Mouse (Mus musculus): Measurements from ENCODE around the gene Kif1b. TPM values are rescaled to one million over a fixed set of nuclear protein-coding genes. Genes with fewer than 3 reads are reported as not detected.

Kif1b gene
- polyA plus RNA-seq, 1 experiment from 2014 or later = 224 TPM

DNA sequence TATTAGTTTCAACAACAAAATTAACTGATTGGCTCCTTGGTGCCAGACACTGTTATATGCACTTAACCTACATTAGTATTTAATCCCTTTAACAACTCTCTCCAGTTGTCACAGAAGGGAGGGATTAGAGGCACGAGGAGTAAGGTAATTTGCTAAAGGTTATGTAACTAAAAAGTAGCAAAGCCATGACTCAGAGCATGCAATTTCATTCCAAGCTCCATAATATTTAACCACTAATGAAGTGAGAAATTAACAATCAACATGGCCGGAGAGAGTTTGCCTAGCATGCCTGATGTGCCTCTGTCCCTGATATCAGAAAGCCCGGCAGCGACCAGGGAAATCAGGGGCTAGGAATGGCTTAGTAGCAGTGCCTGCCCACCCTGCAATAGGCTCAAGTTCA, 38.5 kb downstream of the Kif1b start:
- Histone ChIP-seq H3K4me1 (ENCODE audit: control insufficient read depth, insufficient read depth, low read length) (no peaks in the 10 kb centered on the region), H3K9me3 (ENCODE audit: control insufficient read depth, low read length) (no peaks in the 10 kb centered on the region), H3K4me2 (ENCODE audit: low read depth, low read length) (no peak overlapping the region), H3K27me3 (ENCODE audit: control insufficient read depth, insufficient read depth, low read length) (no peaks in the 10 kb centered on the region), H3K9ac (replicated peaks; ENCODE audit: low read depth, low read length) (no peak overlapping the region), H3K27ac (ENCODE audit: low read depth, low read length) (no peak overlapping the region), H3K36me3 (ENCODE audit: control insufficient read depth, insufficient read depth, low read length) (peaks cover 57% of the 10 kb centered on the region), H3K4me3 (ENCODE audit: low read depth, low read length) (no peak overlapping the region)
- ATAC-seq (ENCODE audit: low read depth) = no peak
- WGBS = 93% methylated on average over 4 of the region's 4 CpGs

DNA sequence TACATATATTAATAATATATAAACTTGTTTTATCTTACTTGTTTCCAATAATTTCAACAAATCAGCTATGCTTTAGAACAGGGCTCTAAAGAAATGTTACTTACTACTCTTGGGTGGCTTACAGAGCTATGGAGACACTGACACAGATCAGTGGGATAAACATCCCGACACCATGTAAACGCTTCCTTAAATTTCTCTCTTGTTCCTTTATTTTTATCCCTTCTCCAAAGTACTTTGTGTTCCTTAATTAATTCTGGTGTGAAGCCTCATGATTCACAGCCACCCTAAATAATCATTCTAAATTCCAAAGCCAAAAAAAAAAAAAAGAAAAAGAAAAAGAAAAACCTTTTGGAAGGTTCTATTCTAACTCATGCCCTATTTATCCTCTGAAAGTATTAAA, 42.6 kb downstream of the Kif1b start:
- Histone ChIP-seq H3K4me3 (ENCODE audit: low read depth, low read length) (no peak overlapping the region), H3K27me3 (ENCODE audit: control insufficient read depth, insufficient read depth, low read length) (no peaks in the 10 kb centered on the region), H3K4me2 (ENCODE audit: low read depth, low read length) (no peak overlapping the region), H3K4me1 (ENCODE audit: control insufficient read depth, insufficient read depth, low read length) (no peaks in the 10 kb centered on the region), H3K9ac (replicated peaks; ENCODE audit: low read depth, low read length) (no peak overlapping the region), H3K27ac (ENCODE audit: low read depth, low read length) (no peak overlapping the region), H3K36me3 (ENCODE audit: control insufficient read depth, insufficient read depth, low read length) (peaks cover 50% of the 10 kb centered on the region), H3K9me3 (ENCODE audit: control insufficient read depth, low read length) (no peaks in the 10 kb centered on the region)
- 90% methylated on average over 2 of the region's 2 CpGs for WGBS
- ATAC-seq (ENCODE audit: low read depth) = no peak

DNA sequence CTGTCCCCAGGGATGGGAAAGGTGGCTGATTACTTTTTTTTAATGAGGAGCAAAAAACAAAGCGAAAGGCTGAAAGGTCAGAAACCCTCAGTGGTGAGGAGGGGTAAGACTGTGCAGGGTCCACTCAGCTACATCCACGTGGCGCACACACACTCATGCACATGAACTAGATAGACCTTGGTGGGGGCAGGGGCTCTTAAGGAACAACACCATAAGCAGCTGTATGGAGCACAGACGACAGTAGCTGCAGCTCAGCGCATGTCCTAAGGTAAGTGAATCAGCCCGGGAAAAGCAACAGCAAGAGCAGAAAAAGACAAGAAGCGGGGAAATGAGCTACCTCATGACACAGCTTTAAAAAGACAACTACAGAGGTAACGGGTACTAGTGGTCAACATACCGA, 44.3 kb downstream of the Kif1b start:
- Histone ChIP-seq H3K9me3 (ENCODE audit: control insufficient read depth, low read length) (no peaks in the 10 kb centered on the region), H3K9ac (replicated peaks; ENCODE audit: low read depth, low read length) (no peak overlapping the region), H3K4me3 (ENCODE audit: low read depth, low read length) (no peak overlapping the region), H3K4me1 (ENCODE audit: control insufficient read depth, insufficient read depth, low read length) (no peaks in the 10 kb centered on the region), H3K36me3 (ENCODE audit: control insufficient read depth, insufficient read depth, low read length) (peaks cover 49% of the 10 kb centered on the region), H3K27me3 (ENCODE audit: control insufficient read depth, insufficient read depth, low read length) (no peaks in the 10 kb centered on the region), H3K4me2 (ENCODE audit: low read depth, low read length) (no peak overlapping the region), H3K27ac (ENCODE audit: low read depth, low read length) (no peak overlapping the region)
- no peak for ATAC-seq (ENCODE audit: low read depth)
- 92% methylated on average over 9 of the region's 9 CpGs for WGBS

DNA sequence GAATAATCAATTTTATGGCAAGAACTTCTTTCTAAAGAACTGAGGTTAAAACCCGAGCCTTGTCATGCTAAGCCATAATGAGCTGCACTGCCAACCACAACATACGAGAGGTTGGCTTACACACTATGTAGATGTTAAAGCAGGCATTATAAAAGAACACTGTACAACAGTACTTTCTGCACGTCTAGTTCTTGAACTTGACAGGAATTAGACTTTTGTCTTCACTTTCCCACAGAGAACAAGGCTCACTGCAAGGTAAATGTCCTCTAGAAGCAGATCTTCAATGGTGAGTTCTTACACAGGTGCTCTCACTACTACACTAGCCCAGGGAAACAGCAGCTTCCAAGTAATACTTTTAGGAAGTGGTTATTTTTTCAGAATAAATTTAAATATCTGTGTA, 46.0 kb downstream of the Kif1b start:
- H3K36me3 ChIP-seq (ENCODE audit: control insufficient read depth, insufficient read depth, low read length) = peaks cover 52% of the 10 kb centered on the region
- 69% methylated on average over 3 of the region's 3 CpGs for WGBS

DNA sequence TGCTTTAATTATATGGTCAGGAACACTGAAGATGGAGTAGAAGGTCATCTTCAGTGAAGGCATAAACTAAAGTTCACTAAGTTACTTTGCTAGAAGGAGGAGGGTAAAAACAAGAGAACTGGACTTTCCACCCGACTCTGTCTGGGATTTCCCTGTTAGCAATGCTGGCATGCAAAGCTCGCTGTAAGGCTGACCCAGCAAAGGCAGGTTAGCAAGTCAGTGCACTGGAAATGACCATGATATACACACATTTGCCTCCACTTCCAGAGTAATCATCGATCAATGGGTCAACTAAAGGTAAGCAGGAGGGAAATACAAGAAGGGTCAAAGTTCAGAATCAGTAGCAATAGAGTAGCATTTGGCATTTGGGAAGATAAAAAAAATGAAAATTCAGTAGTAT, 46.6 kb downstream of the Kif1b start:
- peaks cover 53% of the 10 kb centered on the region for H3K36me3 ChIP-seq (ENCODE audit: control insufficient read depth, insufficient read depth, low read length)
- H3K4me2 ChIP-seq (ENCODE audit: low read depth, low read length) = no peak overlapping the region
- H3K9ac ChIP-seq (replicated peaks; ENCODE audit: low read depth, low read length) = no peak overlapping the region
- no peak for ATAC-seq (ENCODE audit: low read depth)
- H3K9me3 ChIP-seq (ENCODE audit: control insufficient read depth, low read length) = no peaks in the 10 kb centered on the region
- WGBS = 94% methylated on average over 3 of the region's 3 CpGs
- no peaks in the 10 kb centered on the region for H3K27me3 ChIP-seq (ENCODE audit: control insufficient read depth, insufficient read depth, low read length)
- H3K4me3 ChIP-seq (ENCODE audit: low read depth, low read length) = no peak overlapping the region
- no peak overlapping the region for H3K27ac ChIP-seq (ENCODE audit: low read depth, low read length)
- no peaks in the 10 kb centered on the region; the same call in 1 of the 2 replicates for H3K4me1 ChIP-seq (ENCODE audit: control insufficient read depth, insufficient read depth, low read length)

More for the DNA sequence above, 46.0 kb downstream of the Kif1b start:
- Histone ChIP-seq H3K4me1 (ENCODE audit: control insufficient read depth, insufficient read depth, low read length) (no peaks in the 10 kb centered on the region; the same call in 1 of the 2 replicates), H3K27ac (ENCODE audit: low read depth, low read length) (no peak overlapping the region), H3K9ac (replicated peaks; ENCODE audit: low read depth, low read length) (no peak overlapping the region), H3K9me3 (ENCODE audit: control insufficient read depth, low read length) (no peaks in the 10 kb centered on the region), H3K27me3 (ENCODE audit: control insufficient read depth, insufficient read depth, low read length) (no peaks in the 10 kb centered on the region), H3K4me3 (ENCODE audit: low read depth, low read length) (no peak overlapping the region), H3K4me2 (ENCODE audit: low read depth, low read length) (no peak overlapping the region)
- no peak for ATAC-seq (ENCODE audit: low read depth)

DNA sequence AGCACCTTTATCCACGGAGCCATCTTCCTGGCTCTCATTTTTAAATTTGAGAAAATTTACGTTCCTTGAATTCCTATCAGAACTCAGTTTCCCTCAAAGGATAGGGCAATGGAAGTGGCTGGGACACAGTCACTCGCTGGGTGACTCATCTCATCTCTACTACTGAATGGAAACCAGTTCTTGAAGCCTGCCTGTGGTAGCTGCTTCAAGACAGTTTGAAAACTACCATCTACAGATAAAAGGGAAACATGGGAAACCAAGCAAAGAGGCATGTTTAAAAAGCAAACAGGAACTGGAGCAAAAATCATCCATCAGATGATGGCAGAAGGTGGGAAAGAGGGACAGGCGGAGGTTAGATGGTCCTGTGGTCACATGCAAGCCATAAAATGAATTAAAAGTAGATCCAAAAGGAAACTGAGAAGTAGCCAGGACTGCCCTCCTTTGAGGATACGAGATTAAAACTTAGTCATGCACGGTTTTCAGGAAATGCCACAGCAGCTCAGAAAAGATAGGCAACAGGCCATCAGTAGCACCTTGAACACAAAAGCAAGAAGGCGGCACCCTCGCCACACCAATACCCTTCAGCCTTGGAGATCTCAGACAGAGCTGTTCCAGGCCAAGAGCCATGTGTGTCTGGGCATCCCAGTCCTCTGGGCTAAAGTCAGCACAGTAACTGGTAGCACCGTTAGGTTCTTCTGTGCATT, 48.0 kb downstream of the Kif1b start:
- no peak overlapping the region for H3K4me2 ChIP-seq (ENCODE audit: low read depth, low read length)
- no peak for ATAC-seq (ENCODE audit: low read depth)
- no peak overlapping the region for H3K9ac ChIP-seq (replicated peaks; ENCODE audit: low read depth, low read length)
- H3K27me3 ChIP-seq (ENCODE audit: control insufficient read depth, insufficient read depth, low read length) = no peaks in the 10 kb centered on the region
- H3K4me3 ChIP-seq (ENCODE audit: low read depth, low read length) = no peak overlapping the region
- H3K27ac ChIP-seq (ENCODE audit: low read depth, low read length) = no peak overlapping the region
- peaks cover 47% of the 10 kb centered on the region for H3K36me3 ChIP-seq (ENCODE audit: control insufficient read depth, insufficient read depth, low read length)
- WGBS = 95% methylated on average over 9 of the region's 9 CpGs
- H3K9me3 ChIP-seq (ENCODE audit: control insufficient read depth, low read length) = no peaks in the 10 kb centered on the region
- H3K4me1 ChIP-seq (ENCODE audit: control insufficient read depth, insufficient read depth, low read length) = no peaks in the 10 kb centered on the region; the same call in 1 of the 2 replicates

DNA sequence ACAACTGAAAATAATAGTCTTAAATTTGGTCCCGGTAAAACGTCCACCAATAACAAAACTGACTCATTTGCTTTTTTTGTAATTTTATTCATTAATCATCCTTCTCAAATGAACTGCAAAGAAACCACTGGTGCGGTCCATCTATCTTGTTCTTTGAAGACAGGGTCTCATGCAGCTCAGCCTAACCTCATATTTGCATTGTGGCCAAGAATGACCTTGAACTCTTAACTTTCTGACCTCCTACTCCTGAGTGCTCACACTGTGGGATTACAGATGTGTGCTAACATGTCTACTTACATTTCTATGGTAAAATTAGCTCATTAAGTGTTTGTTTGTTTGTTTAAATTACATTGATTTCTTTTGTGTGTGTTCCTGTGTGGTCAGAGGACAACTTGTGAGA, 48.6 kb downstream of the Kif1b start:
- no peak for ATAC-seq (ENCODE audit: low read depth)
- H3K27ac ChIP-seq (ENCODE audit: low read depth, low read length) = no peak overlapping the region
- peaks cover 47% of the 10 kb centered on the region for H3K36me3 ChIP-seq (ENCODE audit: control insufficient read depth, insufficient read depth, low read length)
- no peak overlapping the region for H3K9ac ChIP-seq (replicated peaks; ENCODE audit: low read depth, low read length)
- H3K4me1 ChIP-seq (ENCODE audit: control insufficient read depth, insufficient read depth, low read length) = no peaks in the 10 kb centered on the region; the same call in 1 of the 2 replicates
- WGBS = 84% methylated on average over 3 of the region's 3 CpGs
- no peaks in the 10 kb centered on the region for H3K27me3 ChIP-seq (ENCODE audit: control insufficient read depth, insufficient read depth, low read length)
- H3K4me3 ChIP-seq (ENCODE audit: low read depth, low read length) = no peak overlapping the region
- no peak overlapping the region for H3K4me2 ChIP-seq (ENCODE audit: low read depth, low read length)
- H3K9me3 ChIP-seq (ENCODE audit: control insufficient read depth, low read length) = no peaks in the 10 kb centered on the region

DNA sequence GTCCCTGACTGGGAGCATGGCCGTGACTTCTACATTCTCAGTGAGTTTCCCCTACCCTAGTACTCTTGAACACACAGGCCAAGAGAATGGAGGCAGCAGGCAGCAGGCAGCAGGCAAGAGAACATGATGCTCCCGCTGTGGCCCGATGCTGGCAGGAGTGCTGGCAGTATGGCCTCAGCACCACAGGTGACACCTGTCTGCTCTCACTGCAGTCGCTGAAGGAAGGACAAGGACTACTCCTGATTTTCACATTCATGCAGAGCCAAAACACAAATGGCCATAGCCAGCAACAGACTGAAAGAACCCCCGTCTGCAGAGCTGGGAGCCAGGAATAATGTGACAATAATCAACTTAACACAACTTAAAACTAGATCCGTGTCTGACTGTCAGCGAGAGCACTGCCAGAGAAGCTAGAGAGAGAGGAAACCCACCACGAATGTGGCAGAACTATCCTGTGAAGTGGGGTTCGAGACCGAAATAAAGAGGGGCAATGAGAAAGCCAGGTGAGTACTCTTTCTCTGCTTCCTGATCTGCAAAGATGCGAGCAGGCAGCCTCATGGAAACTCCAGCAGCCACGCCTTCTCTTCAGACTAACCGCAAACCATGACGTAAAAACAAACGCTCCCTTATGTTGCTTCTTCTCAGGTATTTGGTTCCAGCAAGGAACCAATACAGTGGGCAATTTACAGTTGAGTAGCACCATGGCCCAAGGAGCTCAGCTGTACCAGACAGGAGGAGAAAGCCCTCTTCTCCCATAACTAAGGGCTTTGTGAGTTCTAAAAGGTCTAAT, 50.8 kb downstream of the Kif1b start:
- 74% methylated on average over 15 of the region's 15 CpGs for WGBS
- no peak overlapping the region for H3K9ac ChIP-seq (replicated peaks; ENCODE audit: low read depth, low read length)
- peaks cover 46% of the 10 kb centered on the region for H3K36me3 ChIP-seq (ENCODE audit: control insufficient read depth, insufficient read depth, low read length)
- H3K27me3 ChIP-seq (ENCODE audit: control insufficient read depth, insufficient read depth, low read length) = no peaks in the 10 kb centered on the region
- H3K4me1 ChIP-seq (ENCODE audit: control insufficient read depth, insufficient read depth, low read length) = no peaks in the 10 kb centered on the region; the same call in 1 of the 2 replicates
- no peaks in the 10 kb centered on the region for H3K9me3 ChIP-seq (ENCODE audit: control insufficient read depth, low read length)
- H3K4me3 ChIP-seq (ENCODE audit: low read depth, low read length) = no peak overlapping the region
- no peak overlapping the region for H3K4me2 ChIP-seq (ENCODE audit: low read depth, low read length)
- no peak for ATAC-seq (ENCODE audit: low read depth)
- H3K27ac ChIP-seq (ENCODE audit: low read depth, low read length) = peak overlapping the region; percentile 64

All from neural tube, embryonic 14.5 days (tissue).